Mouse (Mus musculus): ENCODE measurements around the gene Zfp773. TPM values are rescaled to one million over a fixed set of nuclear protein-coding genes. Genes with fewer than 3 reads are reported as not detected.

The Zfp773 gene
- polyA plus RNA-seq, 2 experiments: 0.84 to 1.7 TPM

- no peak overlapping the region for H3K4me2 ChIP-seq (replicated peaks; ENCODE audit: low read depth, low read length, severe bottlenecking)
- no peak overlapping the region for H3K4me3 ChIP-seq (replicated peaks; ENCODE audit: low read length)
- H3K27me3 ChIP-seq (ENCODE audit: control insufficient read depth, insufficient read depth, low read length): no peaks in the 10 kb centered on the region
- H3K36me3 ChIP-seq (ENCODE audit: control insufficient read depth, insufficient read depth, low read length): no peaks in the 10 kb centered on the region
- H3K4me1 ChIP-seq (ENCODE audit: control insufficient read depth, insufficient read depth, low read length): no peaks in the 10 kb centered on the region
- 91% methylated on average over 7 of the region's 7 CpGs for WGBS
- no peaks in the 10 kb centered on the region for H3K9me3 ChIP-seq (ENCODE audit: control insufficient read depth, low read length)
- H3K9ac ChIP-seq (ENCODE audit: low read depth, low read length, severe bottlenecking): no peak overlapping the region
- H3K27ac ChIP-seq (replicated peaks; ENCODE audit: low read depth, low read length): no peak overlapping the region
- TF ChIP-seq POLR2A (IDR thresholded peaks at IDR 0.05; ENCODE audit: borderline replicate concordance, extremely low read depth, insufficient read depth, insufficient read length): no peak
- no peak for ATAC-seq (ENCODE audit: low FRiP score, low read depth)
- DNase-seq (ENCODE audit: low spot score): no peak
Observed at GRCm38 (mm10) chr7:7108501-7108900, 28.1 kb downstream of the Zfp773 start.

Other genes starting within 250 kb of the Zfp773 start
- gene Aurkc, start 141.5 kb downstream of the Zfp773 start, polyA plus RNA-seq (2012; rRNA removed): not detected in 2 replicates
- gene Aurkc, start 141.5 kb downstream of the Zfp773 start, polyA plus RNA-seq (2014; fragmentation: Nextera tagmentation; extraction: Ambion mirVana): not detected in 2 replicates
- 11.7 and 12.5 TPM in 2 replicates for gene Zfp954, start 15.3 kb downstream of the Zfp773 start, polyA plus RNA-seq (2012; rRNA removed)
- gene Zfp954, start 15.3 kb downstream of the Zfp773 start, polyA plus RNA-seq (2014; fragmentation: Nextera tagmentation; extraction: Ambion mirVana): 12.7 and 14.8 TPM in 2 replicates
- gene Zfp418, start 34.6 kb upstream of the Zfp773 start, polyA plus RNA-seq (2012; rRNA removed): 1.7 and 2.1 TPM in 2 replicates
- 3.0 and 3.5 TPM in 2 replicates for gene Zfp418, start 34.6 kb upstream of the Zfp773 start, polyA plus RNA-seq (2014; fragmentation: Nextera tagmentation; extraction: Ambion mirVana)
- 9.1 and 10.2 TPM in 2 replicates for gene Zfp772, start 73.2 kb upstream of the Zfp773 start, polyA plus RNA-seq (2012; rRNA removed)
- gene Zfp772, start 73.2 kb upstream of the Zfp773 start, polyA plus RNA-seq (2014; fragmentation: Nextera tagmentation; extraction: Ambion mirVana): 8.7 and 9.2 TPM in 2 replicates
- gene Vmn2r29, start 110.6 kb upstream of the Zfp773 start, polyA plus RNA-seq (2012; rRNA removed): 3.4 and 5.5 TPM in 2 replicates
- gene Vmn2r29, start 110.6 kb upstream of the Zfp773 start, polyA plus RNA-seq (2014; fragmentation: Nextera tagmentation; extraction: Ambion mirVana): 1.1 and 1.3 TPM in 2 replicates
- 3.4 and 4.5 TPM in 2 replicates for gene Gm45844, start 141.5 kb upstream of the Zfp773 start, polyA plus RNA-seq (2012; rRNA removed)
- 3.5 and 6.3 TPM in 2 replicates for gene Gm45844, start 141.5 kb upstream of the Zfp773 start, polyA plus RNA-seq (2014; fragmentation: Nextera tagmentation; extraction: Ambion mirVana)
- 27.1 and 31.8 TPM in 2 replicates for gene Clcn4, start 164.1 kb upstream of the Zfp773 start, polyA plus RNA-seq (2012; rRNA removed)
- gene Clcn4, start 164.1 kb upstream of the Zfp773 start, polyA plus RNA-seq (2014; fragmentation: Nextera tagmentation; extraction: Ambion mirVana): 41.9 and 50.9 TPM in 2 replicates
- gene Vmn2r30, start 200.9 kb upstream of the Zfp773 start, polyA plus RNA-seq (2012; rRNA removed): 0.01 TPM in 1 of 2 replicates, not detected in the other
- not detected in 2 replicates for gene Vmn2r30, start 200.9 kb upstream of the Zfp773 start, polyA plus RNA-seq (2014; fragmentation: Nextera tagmentation; extraction: Ambion mirVana)
- gene Gm45783, start 237.8 kb upstream of the Zfp773 start, polyA plus RNA-seq (2012; rRNA removed): 0.18 TPM in 1 of 2 replicates, not detected in the other
- not detected in 2 replicates for gene Gm45783, start 237.8 kb upstream of the Zfp773 start, polyA plus RNA-seq (2014; fragmentation: Nextera tagmentation; extraction: Ambion mirVana)